Mouse (Mus musculus): ENCODE results near the gene Mpnd. TPM values are rescaled to one million over a fixed set of nuclear protein-coding genes. Genes with fewer than 3 reads are reported as not detected.

Mpnd gene
- polyA plus RNA-seq, 1 experiment from 2014 or later: 158 TPM

DNA sequence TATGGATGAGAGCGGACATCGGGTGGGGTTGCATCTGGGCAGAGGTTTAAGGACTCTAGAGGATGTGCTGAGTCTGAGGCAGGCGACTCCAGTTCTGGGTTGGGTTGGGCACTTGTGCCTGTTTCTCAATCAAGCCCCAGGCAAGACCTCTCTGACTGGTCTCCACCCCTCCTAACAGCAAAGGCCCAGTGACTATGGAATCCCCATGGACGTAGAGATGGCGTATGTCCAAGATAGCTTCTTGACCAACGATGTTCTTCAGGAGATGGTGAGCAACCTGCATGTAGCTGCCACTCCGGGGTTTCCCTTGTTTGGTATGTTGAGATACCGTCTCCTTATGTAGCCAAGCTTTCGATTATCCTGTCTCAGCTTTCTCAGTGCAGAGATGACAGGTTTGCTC, 9.8 kb downstream of the Mpnd start:
- 95% methylated on average over 9 of the region's 9 CpGs for WGBS
- Histone ChIP-seq H3K27me3 (ENCODE audit: control insufficient read depth, insufficient read depth, low read length) (no peaks in the 10 kb centered on the region), H3K4me1 (ENCODE audit: control insufficient read depth, insufficient read depth, low read length) (peaks cover 3% of the 10 kb centered on the region), H3K4me3 (ENCODE audit: low read depth, low read length) (no peak overlapping the region), H3K27ac (ENCODE audit: low read depth, low read length) (no peak overlapping the region), H3K9me3 (ENCODE audit: control insufficient read depth, low read length) (no peaks in the 10 kb centered on the region), H3K36me3 (ENCODE audit: control insufficient read depth, insufficient read depth, low read length) (peaks cover 31% of the 10 kb centered on the region), H3K9ac (ENCODE audit: low read length) (no peak overlapping the region), H3K4me2 (no peak overlapping the region)
- ATAC-seq (ENCODE audit: low FRiP score) (no peak), DNase-seq (ENCODE audit: low spot score, missing footprints) (no peak)

- no peaks in the 10 kb centered on the region for H3K4me1 ChIP-seq (ENCODE audit: control insufficient read depth, insufficient read depth, low read length)
- WGBS: 91% methylated on average over 8 of the region's 8 CpGs
- no peak overlapping the region for H3K4me3 ChIP-seq (ENCODE audit: low read depth, low read length)
- ATAC-seq (ENCODE audit: low FRiP score) (no peak), DNase-seq (ENCODE audit: low spot score, missing footprints) (no peak)
- no peak overlapping the region for H3K4me2 ChIP-seq
- H3K36me3 ChIP-seq (ENCODE audit: control insufficient read depth, insufficient read depth, low read length): peaks cover 30% of the 10 kb centered on the region
- no peak overlapping the region for H3K9ac ChIP-seq (ENCODE audit: low read length)
- no peaks in the 10 kb centered on the region for H3K27me3 ChIP-seq (ENCODE audit: control insufficient read depth, insufficient read depth, low read length)
- no peak overlapping the region for H3K27ac ChIP-seq (ENCODE audit: low read depth, low read length)
- no peaks in the 10 kb centered on the region for H3K9me3 ChIP-seq (ENCODE audit: control insufficient read depth, low read length)
Observed at GRCm38 (mm10) chr17:56016382-56016781, 10.9 kb downstream of the Mpnd start.

DNA sequence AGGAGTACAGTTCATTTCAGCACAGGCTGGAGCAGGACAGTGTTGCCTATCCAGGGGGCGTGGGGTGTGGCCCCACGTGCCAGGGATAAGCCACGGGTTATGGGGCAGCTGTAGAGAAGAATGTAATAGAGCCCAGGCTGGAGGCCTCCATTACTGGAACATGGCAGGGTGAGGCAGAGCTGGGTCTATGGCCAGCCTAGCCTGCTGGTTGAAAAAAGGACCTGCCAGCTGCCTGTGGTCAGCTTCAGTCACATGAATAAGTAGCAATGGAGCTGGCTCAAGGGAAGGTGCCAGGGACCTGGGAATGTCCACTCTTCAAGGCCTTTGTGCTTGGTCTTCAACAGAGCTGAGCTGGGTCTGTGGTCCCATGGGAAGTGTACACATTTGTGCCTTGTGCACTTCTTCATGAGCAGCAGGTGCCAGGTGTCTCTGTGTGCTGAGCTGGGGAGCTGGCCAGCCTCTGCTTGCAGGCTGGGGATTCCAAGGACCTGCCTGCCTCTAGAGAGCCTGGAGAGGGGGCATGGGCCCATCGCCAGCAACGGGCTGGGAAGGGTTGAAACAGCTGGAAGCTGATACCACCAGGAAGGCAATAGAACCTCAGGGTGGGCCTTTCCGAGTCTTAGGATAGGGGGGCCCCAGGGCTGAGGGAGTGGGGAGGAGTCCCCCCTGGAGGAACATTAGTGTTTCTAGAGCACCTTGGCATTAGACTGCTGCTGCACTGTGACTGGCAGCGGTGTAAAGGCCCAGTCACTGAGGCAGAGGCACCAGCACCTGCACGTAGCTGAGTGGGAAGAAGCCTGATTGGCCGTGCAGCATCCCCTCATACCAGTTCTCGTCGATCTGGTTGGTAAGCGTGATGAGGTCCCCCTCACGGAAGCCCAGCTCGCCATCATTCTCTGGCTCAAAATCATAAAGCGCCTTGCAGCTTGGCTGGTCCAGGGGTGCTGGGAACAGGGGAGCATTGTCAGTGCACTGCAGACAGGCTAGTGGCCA, 11.6 kb downstream of the Mpnd start:
- Histone ChIP-seq H3K27me3 (ENCODE audit: control insufficient read depth, insufficient read depth, low read length) (no peaks in the 10 kb centered on the region), H3K36me3 (ENCODE audit: control insufficient read depth, insufficient read depth, low read length) (peaks cover 26% of the 10 kb centered on the region), H3K4me1 (ENCODE audit: control insufficient read depth, insufficient read depth, low read length) (no peaks in the 10 kb centered on the region), H3K27ac (ENCODE audit: low read depth, low read length) (no peak overlapping the region), H3K4me2 (no peak overlapping the region), H3K9me3 (ENCODE audit: control insufficient read depth, low read length) (no peaks in the 10 kb centered on the region), H3K9ac (ENCODE audit: low read length) (no peak overlapping the region), H3K4me3 (ENCODE audit: low read depth, low read length) (no peak overlapping the region)
- ATAC-seq (ENCODE audit: low FRiP score) (no peak), DNase-seq (ENCODE audit: low spot score, missing footprints) (no peak)
- 88% methylated on average over 15 of the region's 15 CpGs for WGBS

DNA sequence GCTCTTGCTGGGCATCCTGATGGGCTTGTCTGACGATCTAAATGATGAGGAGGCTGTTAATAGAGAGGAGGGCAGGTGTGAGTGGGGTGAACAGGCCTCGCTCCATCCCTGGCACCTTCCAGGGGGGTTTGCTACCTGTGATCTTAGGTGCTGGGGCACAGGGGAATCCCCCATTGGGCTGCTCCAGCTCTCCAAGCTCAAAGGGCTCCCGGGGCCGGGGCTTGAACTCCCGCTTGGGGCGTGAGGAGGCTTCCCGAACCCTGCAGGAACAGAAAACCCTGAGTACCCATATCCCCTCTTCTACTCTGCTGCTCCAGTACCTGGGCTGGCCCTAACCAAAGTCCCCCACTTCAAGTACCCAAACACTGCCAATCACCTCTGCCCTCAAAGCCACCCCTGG, 12.3 kb downstream of the Mpnd start:
- 87% methylated on average over 7 of the region's 7 CpGs for WGBS
- Histone ChIP-seq H3K9me3 (ENCODE audit: control insufficient read depth, low read length) (no peaks in the 10 kb centered on the region), H3K27me3 (ENCODE audit: control insufficient read depth, insufficient read depth, low read length) (no peaks in the 10 kb centered on the region), H3K9ac (ENCODE audit: low read length) (no peak overlapping the region), H3K27ac (ENCODE audit: low read depth, low read length) (no peak overlapping the region), H3K4me2 (no peak overlapping the region), H3K4me3 (ENCODE audit: low read depth, low read length) (no peak overlapping the region), H3K4me1 (ENCODE audit: control insufficient read depth, insufficient read depth, low read length) (peaks cover under 1% of the 10 kb centered on the region), H3K36me3 (ENCODE audit: control insufficient read depth, insufficient read depth, low read length) (peaks cover 26% of the 10 kb centered on the region)
- DNase-seq (ENCODE audit: low spot score, missing footprints): no peak
- peak; percentile 3; the same call in 1 of the 2 replicates for ATAC-seq (ENCODE audit: low FRiP score)

GRCm38 (mm10) chr17:56018347-56019131, 13.0 kb downstream of the Mpnd start:
- Histone ChIP-seq H3K4me1 (ENCODE audit: control insufficient read depth, insufficient read depth, low read length) (peaks cover 7% of the 10 kb centered on the region), H3K36me3 (ENCODE audit: control insufficient read depth, insufficient read depth, low read length) (peaks cover 26% of the 10 kb centered on the region), H3K9ac (ENCODE audit: low read length) (no peak overlapping the region), H3K4me3 (ENCODE audit: low read depth, low read length) (no peak overlapping the region), H3K27me3 (ENCODE audit: control insufficient read depth, insufficient read depth, low read length) (no peaks in the 10 kb centered on the region), H3K9me3 (ENCODE audit: control insufficient read depth, low read length) (no peaks in the 10 kb centered on the region), H3K27ac (ENCODE audit: low read depth, low read length) (no peak overlapping the region), H3K4me2 (no peak overlapping the region)
- DNase-seq (ENCODE audit: low spot score, missing footprints) (no peak), ATAC-seq (ENCODE audit: low FRiP score) (peak; percentile 25; the same call in 1 of the 2 replicates)
- 82% methylated on average over 20 of the region's 20 CpGs for WGBS

- H3K4me3 ChIP-seq (ENCODE audit: low read depth, low read length): no peak overlapping the region
- no peaks in the 10 kb centered on the region for H3K9me3 ChIP-seq (ENCODE audit: control insufficient read depth, low read length)
- peaks cover 21% of the 10 kb centered on the region for H3K36me3 ChIP-seq (ENCODE audit: control insufficient read depth, insufficient read depth, low read length)
- H3K4me1 ChIP-seq (ENCODE audit: control insufficient read depth, insufficient read depth, low read length): peaks cover 7% of the 10 kb centered on the region
- H3K4me2 ChIP-seq: no peak overlapping the region
- no peak for DNase-seq (ENCODE audit: low spot score, missing footprints)
- no peak for ATAC-seq (ENCODE audit: low FRiP score)
- no peaks in the 10 kb centered on the region for H3K27me3 ChIP-seq (ENCODE audit: control insufficient read depth, insufficient read depth, low read length)
- 92% methylated on average over 6 of the region's 6 CpGs for WGBS
- no peak overlapping the region for H3K27ac ChIP-seq (ENCODE audit: low read depth, low read length)
- H3K9ac ChIP-seq (ENCODE audit: low read length): no peak overlapping the region
Observed at GRCm38 (mm10) chr17:56020400-56021084, 15.0 kb downstream of the Mpnd start.

DNA sequence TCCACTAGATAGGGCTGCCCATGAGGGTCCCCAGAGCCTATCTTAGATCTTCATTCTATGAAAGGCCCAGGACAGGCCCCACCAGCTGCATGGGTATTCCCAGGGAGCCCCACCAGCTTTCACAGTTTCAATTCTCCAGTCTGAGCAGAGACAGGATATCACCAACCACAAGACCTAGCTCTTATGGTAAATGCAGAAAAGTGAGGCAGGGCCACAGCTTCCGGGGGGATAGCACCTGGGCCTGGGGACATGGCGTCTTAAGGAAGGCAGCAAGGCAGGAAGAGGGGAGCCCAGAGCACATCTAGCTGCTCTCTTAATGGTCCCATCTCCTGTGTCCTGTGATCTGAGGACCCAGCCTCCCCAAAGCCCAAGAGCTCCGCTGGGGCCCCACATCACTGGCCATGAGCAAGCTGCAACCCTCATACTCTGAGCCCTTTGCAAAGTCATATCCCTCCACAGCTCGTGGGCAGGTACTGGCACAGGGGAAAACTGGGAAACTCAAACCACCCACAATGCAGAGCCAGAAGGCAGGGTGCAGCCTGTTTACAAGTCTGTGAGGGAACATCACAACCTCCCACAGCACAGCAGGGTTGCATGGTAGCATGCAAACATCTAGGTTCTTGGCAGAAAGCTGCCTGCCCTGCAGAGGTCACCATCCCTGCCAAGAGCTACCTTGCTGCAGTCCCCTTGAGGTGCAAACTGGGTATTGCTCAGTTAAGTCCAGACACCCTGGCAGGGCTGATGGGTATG, 15.8 kb downstream of the Mpnd start:
- peak overlapping the region; percentile 18; the same call in 1 of the 2 replicates for H3K9ac ChIP-seq (ENCODE audit: low read length)
- peaks cover 15% of the 10 kb centered on the region; the same call in 1 of the 2 replicates for H3K36me3 ChIP-seq (ENCODE audit: control insufficient read depth, insufficient read depth, low read length)
- ATAC-seq (ENCODE audit: low FRiP score) (no peak), DNase-seq (ENCODE audit: low spot score, missing footprints) (no peak)
- H3K9me3 ChIP-seq (ENCODE audit: control insufficient read depth, low read length): no peaks in the 10 kb centered on the region
- peaks cover 7% of the 10 kb centered on the region for H3K4me1 ChIP-seq (ENCODE audit: control insufficient read depth, insufficient read depth, low read length)
- 91% methylated on average over 4 of the region's 4 CpGs for WGBS
- no peak overlapping the region for H3K27ac ChIP-seq (ENCODE audit: low read depth, low read length)
- H3K4me2 ChIP-seq: no peak overlapping the region
- no peak overlapping the region for H3K4me3 ChIP-seq (ENCODE audit: low read depth, low read length)
- no peaks in the 10 kb centered on the region for H3K27me3 ChIP-seq (ENCODE audit: control insufficient read depth, insufficient read depth, low read length)
